Mouse (Mus musculus) CD4-positive naive resting alpha-beta T cell, adult 76 days (primary cell): ENCODE measurements around the gene Zranb1. TPM values are rescaled to one million over a fixed set of nuclear protein-coding genes. Genes with fewer than 3 reads are reported as not detected.

Experiments
- total RNA-seq: library from RNA; stranded (reverse); gene quantifications from one replicate; pipeline ENCODE4 v1.2.4, GENCODE M21; 2023

Gene Zranb1
- total RNA-seq: 45.5 TPM

DNA sequence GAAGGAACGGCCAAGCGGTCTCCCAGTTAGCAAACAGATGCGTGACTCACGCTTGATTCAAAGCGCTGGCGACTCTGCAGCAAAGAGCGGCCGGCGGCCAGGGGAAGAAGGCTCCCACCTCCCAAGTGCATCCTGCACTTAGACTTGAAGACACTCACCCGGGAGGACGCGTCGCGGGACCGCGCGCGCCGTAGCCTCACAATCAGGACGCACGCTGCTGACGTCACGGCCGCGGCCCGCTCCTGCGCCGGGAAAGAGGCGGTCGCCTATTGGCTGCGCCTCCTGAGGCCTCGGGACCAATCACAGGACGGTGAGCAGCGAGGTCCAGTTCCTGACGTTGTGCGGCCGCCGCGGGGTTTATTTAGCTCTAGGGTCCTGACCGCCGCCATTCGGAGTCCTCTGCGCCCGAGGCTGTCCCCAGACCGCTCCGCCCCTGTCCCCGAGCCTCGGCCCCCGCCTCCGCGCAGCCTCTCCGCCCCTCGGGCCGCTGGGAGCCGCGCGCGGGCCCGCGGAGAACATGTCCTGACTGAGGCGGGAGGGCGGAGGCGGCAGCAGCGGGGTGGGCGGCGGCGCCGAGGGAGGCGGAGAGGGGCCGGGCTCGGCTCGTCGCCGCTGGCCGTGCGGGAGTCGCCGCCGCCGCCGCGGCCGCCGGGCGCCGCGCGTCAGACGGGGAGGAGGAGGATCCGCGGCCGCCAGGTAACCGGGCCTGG, at the start of gene Zranb1:
Zranb1 (plus strand) TSS at position 293 of the 710 bp plus-strand sequence.

Other genes starting within 250 kb of the Zranb1 start
- 103 TPM for gene Fam53b, start 117.3 kb upstream of the Zranb1 start, total RNA-seq
- gene Eef1akmt2, start 78.5 kb upstream of the Zranb1 start, total RNA-seq: 32.1 TPM
- gene Abraxas2, start 71.9 kb upstream of the Zranb1 start, total RNA-seq: 41.2 TPM
- gene Fgfr2, start 192.2 kb downstream of the Zranb1 start, total RNA-seq: not detected
- 0.88 TPM for gene Ctbp2, start 193.2 kb downstream of the Zranb1 start, total RNA-seq